Mouse (Mus musculus): ENCODE measurements around the gene Otogl. TPM values are rescaled to one million over a fixed set of nuclear protein-coding genes. Genes with fewer than 3 reads are reported as not detected.

Gene Otogl
- polyA plus RNA-seq, 1 experiment from 2014 or later, result 0.14 TPM

DNA sequence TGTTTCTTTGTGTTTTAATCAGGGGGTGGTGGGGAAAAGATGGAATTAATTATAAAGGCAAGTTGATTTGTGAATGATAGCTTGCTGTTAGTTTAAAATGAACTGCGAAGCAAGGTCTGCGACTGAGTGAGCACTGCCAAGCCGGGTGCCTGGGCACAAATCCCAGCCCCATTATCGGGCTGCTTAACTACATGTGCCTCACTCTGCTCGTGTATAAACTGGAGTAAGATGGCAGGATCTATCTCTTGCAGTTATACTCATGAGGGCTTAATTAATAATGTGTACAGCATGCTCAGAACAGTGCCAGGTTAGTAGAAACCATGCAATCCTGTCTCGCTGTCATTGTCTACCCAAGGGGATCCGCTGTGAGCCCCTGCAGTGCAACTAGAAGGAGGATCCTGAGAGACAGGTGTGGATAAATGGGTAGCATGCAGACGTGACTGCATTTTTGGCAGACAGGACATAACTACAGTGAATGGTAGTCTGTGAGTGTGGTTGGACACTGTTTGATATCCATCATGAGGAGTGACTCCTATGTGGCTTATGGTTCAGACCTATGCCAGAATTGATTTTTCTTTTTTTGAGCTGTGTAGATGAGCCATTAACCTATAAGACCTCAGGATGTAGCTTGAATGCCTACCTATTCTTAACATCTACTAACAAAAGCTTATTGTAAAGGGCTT, 51.6 kb downstream of the Otogl start:
- Histone ChIP-seq H3K9ac (ENCODE audit: low read depth, low read length) (no peak overlapping the region), H3K4me2 (no peak overlapping the region), H3K27ac (ENCODE audit: low read depth, low read length) (no peak overlapping the region), H3K9me3 (ENCODE audit: control insufficient read depth, low read length) (no peaks in the 10 kb centered on the region), H3K4me1 (replicated peaks; ENCODE audit: control insufficient read depth, insufficient read depth, low read length) (no peaks in the 10 kb centered on the region), H3K4me3 (ENCODE audit: low read depth, low read length) (no peak overlapping the region), H3K36me3 (ENCODE audit: control insufficient read depth, insufficient read depth, low read length) (no peaks in the 10 kb centered on the region), H3K27me3 (replicated peaks; ENCODE audit: control insufficient read depth, insufficient read depth, low read length) (no peaks in the 10 kb centered on the region)
- no peak for ATAC-seq (replicated peaks; ENCODE audit: low FRiP score)
- no peak for DNase-seq (ENCODE audit: low spot score)
- 80% methylated on average over 8 of the region's 8 CpGs for whole genome bisulfite sequencing

GRCm38 (mm10) chr10:107859220-107859619, 52.7 kb downstream of the Otogl start:
- Histone ChIP-seq H3K4me3 (ENCODE audit: low read depth, low read length) (no peak overlapping the region), H3K27ac (ENCODE audit: low read depth, low read length) (no peak overlapping the region), H3K9ac (ENCODE audit: low read depth, low read length) (no peak overlapping the region), H3K9me3 (ENCODE audit: control insufficient read depth, low read length) (no peaks in the 10 kb centered on the region), H3K36me3 (ENCODE audit: control insufficient read depth, insufficient read depth, low read length) (no peaks in the 10 kb centered on the region), H3K4me2 (no peak overlapping the region), H3K27me3 (replicated peaks; ENCODE audit: control insufficient read depth, insufficient read depth, low read length) (no peaks in the 10 kb centered on the region), H3K4me1 (replicated peaks; ENCODE audit: control insufficient read depth, insufficient read depth, low read length) (no peaks in the 10 kb centered on the region)
- WGBS, result 79% methylated on average over 3 of the region's 3 CpGs
- no peak for ATAC-seq (replicated peaks; ENCODE audit: low FRiP score)
- no peak for DNase-seq (ENCODE audit: low spot score)

GRCm38 (mm10) chr10:107858684-107859083, 53.2 kb downstream of the Otogl start:
- H3K4me2 ChIP-seq, result no peak overlapping the region
- H3K9ac ChIP-seq (ENCODE audit: low read depth, low read length), result no peak overlapping the region
- no peaks in the 10 kb centered on the region for H3K27me3 ChIP-seq (replicated peaks; ENCODE audit: control insufficient read depth, insufficient read depth, low read length)
- ATAC-seq (replicated peaks; ENCODE audit: low FRiP score) (no peak; the same call in 1 of the 2 replicates), DNase-seq (ENCODE audit: low spot score) (no peak)
- H3K27ac ChIP-seq (ENCODE audit: low read depth, low read length), result no peak overlapping the region
- no peaks in the 10 kb centered on the region for H3K4me1 ChIP-seq (replicated peaks; ENCODE audit: control insufficient read depth, insufficient read depth, low read length)
- 32% methylated on average over 7 of the region's 7 CpGs for WGBS
- H3K4me3 ChIP-seq (ENCODE audit: low read depth, low read length), result no peak overlapping the region
- H3K36me3 ChIP-seq (ENCODE audit: control insufficient read depth, insufficient read depth, low read length), result no peaks in the 10 kb centered on the region
- H3K9me3 ChIP-seq (ENCODE audit: control insufficient read depth, low read length), result no peaks in the 10 kb centered on the region

- no peaks in the 10 kb centered on the region for H3K27me3 ChIP-seq (replicated peaks; ENCODE audit: control insufficient read depth, insufficient read depth, low read length)
- H3K4me3 ChIP-seq (ENCODE audit: low read depth, low read length), result no peak overlapping the region
- 92% methylated on average over 1 of the region's 1 CpGs for WGBS
- H3K4me1 ChIP-seq (replicated peaks; ENCODE audit: control insufficient read depth, insufficient read depth, low read length), result no peaks in the 10 kb centered on the region
- no peak for DNase-seq (ENCODE audit: low spot score)
- H3K4me2 ChIP-seq, result no peak overlapping the region
- H3K27ac ChIP-seq (ENCODE audit: low read depth, low read length), result no peak overlapping the region
- no peak overlapping the region for H3K9ac ChIP-seq (ENCODE audit: low read depth, low read length)
- H3K9me3 ChIP-seq (ENCODE audit: control insufficient read depth, low read length), result no peaks in the 10 kb centered on the region
- no peak for ATAC-seq (replicated peaks; ENCODE audit: low FRiP score)
- no peaks in the 10 kb centered on the region for H3K36me3 ChIP-seq (ENCODE audit: control insufficient read depth, insufficient read depth, low read length)
These were observed 67.0 kb downstream of the Otogl start for GRCm38 (mm10) chr10:107844906-107845305.

DNA sequence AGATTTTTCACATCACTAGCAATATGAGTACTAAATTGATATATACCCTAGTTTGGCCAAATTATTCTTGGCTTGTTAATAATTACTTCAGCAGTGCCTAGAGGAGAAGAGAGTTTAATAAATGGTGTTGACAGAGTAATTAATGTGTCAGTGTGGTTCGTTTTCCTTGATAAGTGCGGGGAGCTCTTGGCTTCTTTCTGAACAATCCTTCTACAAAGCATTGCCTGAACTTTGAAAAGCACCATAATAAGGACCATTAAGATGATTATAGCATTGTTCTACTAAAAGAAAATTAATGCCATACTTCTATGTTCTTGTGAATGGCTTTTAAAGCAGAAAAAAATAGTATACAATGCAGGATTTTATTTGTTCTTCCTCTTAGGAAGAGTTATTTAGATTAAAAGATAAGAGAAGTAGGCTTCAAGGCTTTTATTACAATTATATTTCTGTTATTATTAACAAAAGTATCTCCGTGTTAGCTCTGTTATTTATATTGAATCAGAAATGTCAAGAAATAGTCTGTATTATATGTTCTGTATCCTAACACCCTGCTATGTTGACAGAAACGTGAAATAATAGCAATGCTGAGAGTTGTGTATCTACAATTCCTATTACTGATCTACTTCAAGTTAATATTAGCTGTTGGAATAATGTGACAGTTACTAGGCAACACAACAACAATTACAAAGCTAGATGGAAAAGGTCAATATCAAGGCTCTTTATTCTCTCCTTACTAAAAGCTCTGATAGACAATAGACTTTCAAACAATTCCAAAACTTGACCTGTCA, 77.3 kb downstream of the Otogl start:
- no peaks in the 10 kb centered on the region for H3K27me3 ChIP-seq (replicated peaks; ENCODE audit: control insufficient read depth, insufficient read depth, low read length)
- 68% methylated on average over 4 of the region's 4 CpGs for WGBS
- no peaks in the 10 kb centered on the region for H3K9me3 ChIP-seq (ENCODE audit: control insufficient read depth, low read length)
- no peak overlapping the region for H3K9ac ChIP-seq (ENCODE audit: low read depth, low read length)
- no peaks in the 10 kb centered on the region for H3K36me3 ChIP-seq (ENCODE audit: control insufficient read depth, insufficient read depth, low read length)
- no peak for ATAC-seq (replicated peaks; ENCODE audit: low FRiP score)
- no peak overlapping the region for H3K4me3 ChIP-seq (ENCODE audit: low read depth, low read length)
- no peak for DNase-seq (ENCODE audit: low spot score)
- H3K27ac ChIP-seq (ENCODE audit: low read depth, low read length), result no peak overlapping the region
- no peaks in the 10 kb centered on the region for H3K4me1 ChIP-seq (replicated peaks; ENCODE audit: control insufficient read depth, insufficient read depth, low read length)
- no peak overlapping the region for H3K4me2 ChIP-seq

DNA sequence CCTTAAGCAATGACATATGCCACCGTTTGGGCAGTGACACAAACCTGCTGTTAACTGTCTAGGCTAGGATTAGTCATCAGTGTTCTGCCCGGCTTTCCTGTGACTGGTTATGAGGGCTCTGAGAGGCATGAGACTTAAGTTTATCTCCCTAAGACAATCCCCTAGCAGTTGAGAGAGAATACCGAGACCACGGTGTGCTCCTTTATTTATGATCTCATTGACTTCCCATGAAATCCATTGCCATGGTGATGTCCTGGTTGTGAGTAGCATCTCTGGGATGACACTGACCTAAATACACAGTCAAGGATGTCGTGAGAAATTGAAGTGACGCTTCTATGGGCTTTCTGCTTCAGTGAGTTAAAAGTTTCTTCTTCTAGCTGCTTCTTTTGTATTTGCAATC, 82.8 kb downstream of the Otogl start:
- WGBS, result 78% methylated on average over 6 of the region's 6 CpGs
- no peak for DNase-seq (ENCODE audit: low spot score)
- H3K36me3 ChIP-seq (ENCODE audit: control insufficient read depth, insufficient read depth, low read length), result no peaks in the 10 kb centered on the region
- ATAC-seq (replicated peaks; ENCODE audit: low FRiP score), result no peak
- H3K4me2 ChIP-seq, result no peak overlapping the region
- H3K27ac ChIP-seq (ENCODE audit: low read depth, low read length), result no peak overlapping the region
- H3K9ac ChIP-seq (ENCODE audit: low read depth, low read length), result no peak overlapping the region
- no peaks in the 10 kb centered on the region for H3K9me3 ChIP-seq (ENCODE audit: control insufficient read depth, low read length)
- no peaks in the 10 kb centered on the region for H3K4me1 ChIP-seq (replicated peaks; ENCODE audit: control insufficient read depth, insufficient read depth, low read length)
- no peak overlapping the region for H3K4me3 ChIP-seq (ENCODE audit: low read depth, low read length)
- H3K27me3 ChIP-seq (replicated peaks; ENCODE audit: control insufficient read depth, insufficient read depth, low read length), result no peaks in the 10 kb centered on the region

- no peaks in the 10 kb centered on the region for H3K27me3 ChIP-seq (replicated peaks; ENCODE audit: control insufficient read depth, insufficient read depth, low read length)
- H3K27ac ChIP-seq (ENCODE audit: low read depth, low read length), result no peak overlapping the region
- DNase-seq (ENCODE audit: low spot score), result no peak
- no peak overlapping the region for H3K4me2 ChIP-seq
- H3K4me3 ChIP-seq (ENCODE audit: low read depth, low read length), result no peak overlapping the region
- H3K4me1 ChIP-seq (replicated peaks; ENCODE audit: control insufficient read depth, insufficient read depth, low read length), result no peaks in the 10 kb centered on the region
- ATAC-seq (replicated peaks; ENCODE audit: low FRiP score), result no peak
- no peaks in the 10 kb centered on the region for H3K36me3 ChIP-seq (ENCODE audit: control insufficient read depth, insufficient read depth, low read length)
- WGBS, result 87% methylated on average over 16 of the region's 16 CpGs
- no peak overlapping the region for H3K9ac ChIP-seq (ENCODE audit: low read depth, low read length)
- H3K9me3 ChIP-seq (ENCODE audit: control insufficient read depth, low read length), result no peaks in the 10 kb centered on the region
These were observed 98.0 kb downstream of the Otogl start for GRCm38 (mm10) chr10:107813814-107814483.

DNA sequence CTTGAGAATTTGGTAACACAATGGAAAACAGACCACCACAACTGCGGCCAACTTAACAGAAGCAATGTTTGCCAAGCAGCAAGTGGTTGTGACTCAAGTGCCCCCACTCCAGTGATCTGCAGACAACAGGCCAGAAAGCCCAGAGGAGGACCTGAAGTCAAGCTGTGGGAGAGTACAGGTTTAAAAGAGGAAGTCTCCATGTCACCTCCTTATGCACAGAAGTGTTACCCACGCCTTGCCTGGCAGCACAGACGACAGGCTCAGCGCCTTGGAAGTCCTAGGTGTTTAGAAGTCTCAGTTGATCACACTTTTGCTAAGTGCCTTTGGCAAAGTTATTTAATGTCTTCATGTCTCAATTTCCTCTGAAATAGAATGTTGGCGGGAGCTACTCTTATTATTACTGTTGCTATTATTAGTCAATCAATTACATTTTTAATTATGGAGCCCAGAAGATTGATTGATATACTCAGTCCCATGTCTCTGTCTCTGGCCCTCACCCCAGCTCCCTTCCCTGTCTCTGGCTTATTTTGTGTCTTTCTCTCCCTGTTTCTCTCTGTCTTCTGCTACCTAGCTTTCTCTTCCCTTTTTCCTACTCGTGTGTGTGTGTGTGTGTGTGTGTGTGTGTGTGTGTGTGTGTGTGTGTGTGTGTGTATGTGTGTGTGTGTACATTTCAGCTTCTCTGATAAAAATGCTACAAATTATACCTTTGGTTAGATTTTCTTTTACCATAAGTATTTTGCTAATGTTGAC, 101.1 kb downstream of the Otogl start:
- 67% methylated on average over 6 of the region's 6 CpGs for WGBS
- no peak for ATAC-seq (replicated peaks; ENCODE audit: low FRiP score)
- Histone ChIP-seq H3K36me3 (ENCODE audit: control insufficient read depth, insufficient read depth, low read length) (no peaks in the 10 kb centered on the region), H3K4me3 (ENCODE audit: low read depth, low read length) (no peak overlapping the region), H3K27ac (ENCODE audit: low read depth, low read length) (no peak overlapping the region), H3K4me1 (replicated peaks; ENCODE audit: control insufficient read depth, insufficient read depth, low read length) (no peaks in the 10 kb centered on the region), H3K4me2 (no peak overlapping the region), H3K9me3 (ENCODE audit: control insufficient read depth, low read length) (no peaks in the 10 kb centered on the region), H3K27me3 (replicated peaks; ENCODE audit: control insufficient read depth, insufficient read depth, low read length) (no peaks in the 10 kb centered on the region), H3K9ac (ENCODE audit: low read depth, low read length) (no peak overlapping the region)
- DNase-seq (ENCODE audit: low spot score), result no peak

Measured in liver, embryonic 11.5 days (tissue).